7 mouse cellular contexts compared by ENCODE assay signal in the genomic region with DNA sequence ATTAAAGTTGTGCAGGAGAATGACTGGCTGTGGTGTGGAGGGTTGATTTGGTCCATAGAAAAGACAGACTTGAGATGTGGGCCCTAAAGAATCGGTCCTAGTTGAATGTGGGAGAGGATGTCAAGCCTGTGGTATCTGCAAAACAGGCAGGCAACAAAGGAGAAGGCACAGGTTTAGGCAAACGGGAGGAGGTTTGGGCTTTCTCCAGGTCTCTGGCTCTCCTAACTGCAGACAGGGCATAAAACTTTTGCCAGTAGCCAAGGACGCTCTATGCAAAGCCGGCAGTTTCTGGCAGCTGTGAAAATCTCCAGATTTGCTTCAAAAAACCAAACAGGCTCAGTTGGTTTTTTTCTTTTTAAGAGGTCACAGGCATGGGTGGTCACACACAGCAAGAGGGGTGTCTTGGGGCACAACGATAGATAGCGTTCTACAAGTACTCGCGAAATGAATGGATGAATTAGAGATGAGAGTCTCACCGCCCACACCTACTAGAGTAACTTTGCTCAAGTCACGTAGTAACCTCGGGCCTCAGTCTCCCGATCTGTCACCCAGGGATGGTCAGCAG. TPM values are rescaled to one million over a fixed set of nuclear protein-coding genes. Genes with fewer than 3 reads are reported as not detected.
DNase-seq lines count a peak whose midpoint lies in the region; ATAC-seq and TF ChIP-seq lines count a peak whose summit lies in the region.

No protein-coding gene starts in this region.

- DNase-seq in lung, adult 2 months = no peak
- no peak for DNase-seq in lung, postnatal 10 days
- DNase-seq in forebrain, embryonic 14.5 days (ENCODE audit: low spot score) = peak; percentile 22
- no peak for DNase-seq in frontal cortex, postnatal 36 days (ENCODE audit: low spot score in 2 of 2)
- DNase-seq in cerebellum, postnatal 4 days (ENCODE audit: low spot score in 2 of 2) = no peak

- H3K27ac ChIP-seq in forebrain, embryonic 14.5 days (ENCODE audit: low read depth, low read length) = peak overlapping the region; percentile 50
- H3K27ac ChIP-seq in limb, embryonic 13.5 days = peak overlapping the region; percentile 70
- no peak overlapping the region for H3K27ac ChIP-seq in small intestine, adult 2 months (ENCODE audit: insufficient read depth, low read depth, low read length)

- no peak; the same call in 1 of the 2 replicates for ATAC-seq in forebrain, embryonic 14.5 days
- ATAC-seq in limb, embryonic 13.5 days (ENCODE audit: low FRiP score, low read depth) = no peak; the same call in 1 of the 2 replicates

- H3K9me3 ChIP-seq in forebrain, embryonic 14.5 days (replicated peaks; ENCODE audit: control insufficient read depth, low read length) = no peaks in the 10 kb centered on the region
- H3K9me3 ChIP-seq in limb, embryonic 13.5 days = no peaks in the 10 kb centered on the region

- no peak for TF ChIP-seq CTCF in lung, adult 2 months (IDR thresholded peaks at IDR 0.05; ENCODE audit: insufficient read depth, low read length)
- TF ChIP-seq CTCF in small intestine, adult 2 months (IDR thresholded peaks at IDR 0.05; ENCODE audit: extremely low read depth, insufficient read length, insufficient replicate concordance, low read depth, low read length) = no peak

- no peak for TF ChIP-seq POLR2A in lung, adult 2 months (IDR thresholded peaks at IDR 0.05; ENCODE audit: borderline replicate concordance, extremely low read depth, low read depth, low read length)
- TF ChIP-seq POLR2A in small intestine, adult 2 months (IDR thresholded peaks at IDR 0.05; ENCODE audit: low read depth, low read length) = no peak

- H3K4me3 ChIP-seq in lung, adult 2 months (replicated peaks; ENCODE audit: extremely low read depth, low read depth, low read length) = peak overlapping the region; percentile 19
- peak overlapping the region; percentile 64 for H3K4me3 ChIP-seq in forebrain, embryonic 14.5 days (ENCODE audit: low read depth, low read length)
- H3K4me3 ChIP-seq in limb, embryonic 13.5 days = peak overlapping the region; percentile 78
- H3K4me3 ChIP-seq in small intestine, adult 2 months (ENCODE audit: low read depth, low read length) = peak overlapping the region; percentile 61

- peak overlapping the region; percentile 95 for H3K4me2 ChIP-seq in forebrain, embryonic 14.5 days (ENCODE audit: low read length)
- peak overlapping the region; percentile 90 for H3K4me2 ChIP-seq in limb, embryonic 13.5 days (replicated peaks)

- H3K4me1 ChIP-seq in lung, adult 2 months (ENCODE audit: control insufficient read depth, insufficient read depth, low read length) = no peaks in the 10 kb centered on the region
- H3K4me1 ChIP-seq in forebrain, embryonic 14.5 days (ENCODE audit: control insufficient read depth, insufficient read depth, low read length) = peaks cover 18% of the 10 kb centered on the region; the same call in 1 of the 2 replicates
- H3K4me1 ChIP-seq in limb, embryonic 13.5 days = peaks cover 56% of the 10 kb centered on the region
- H3K4me1 ChIP-seq in small intestine, adult 2 months (ENCODE audit: control insufficient read depth, insufficient read depth, insufficient read length, low read length) = peaks cover 9% of the 10 kb centered on the region; the same call in 1 of the 2 replicates

- H3K27me3 ChIP-seq in forebrain, embryonic 14.5 days (replicated peaks; ENCODE audit: control insufficient read depth, insufficient read depth, low read length) = peaks cover 13% of the 10 kb centered on the region; the same call in 1 of the 2 replicates
- H3K27me3 ChIP-seq in limb, embryonic 13.5 days = peaks cover 4% of the 10 kb centered on the region; the same call in 1 of the 2 replicates
- H3K27me3 ChIP-seq in small intestine, adult 2 months (ENCODE audit: control insufficient read depth, insufficient read depth, low read length) = no peaks in the 10 kb centered on the region

- peak overlapping the region; percentile 76 for H3K9ac ChIP-seq in forebrain, embryonic 14.5 days (ENCODE audit: low read length)
- H3K9ac ChIP-seq in limb, embryonic 13.5 days = peak overlapping the region; percentile 90

- no peaks in the 10 kb centered on the region for H3K36me3 ChIP-seq in forebrain, embryonic 14.5 days (ENCODE audit: control insufficient read depth, insufficient read depth, low read length)
- H3K36me3 ChIP-seq in limb, embryonic 13.5 days = no peaks in the 10 kb centered on the region
- H3K36me3 ChIP-seq in small intestine, adult 2 months (ENCODE audit: control insufficient read depth, insufficient read depth, low read length) = no peaks in the 10 kb centered on the region

- 17% methylated on average over 12 of the region's 12 CpGs for WGBS in lung, adult 2 months
- 12% methylated on average over 12 of the region's 12 CpGs for WGBS in forebrain, embryonic 14.5 days
- 11% methylated on average over 12 of the region's 12 CpGs for WGBS in limb, embryonic 13.5 days
- 32% methylated on average over 12 of the region's 12 CpGs for WGBS in small intestine, adult 2 months

RNA-seq across cellular contexts. Expression of a gene that starts 0.7 kb away (rescaled TPM):
- 5.9 and 9.0 TPM in 2 replicates for polyA plus RNA-seq in lung, adult 2 months (2012; rRNA removed)
- polyA plus RNA-seq in forebrain, embryonic 14.5 days (2014; fragmentation: Nextera tagmentation; extraction: Ambion mirVana) = 3.4 and 5.1 TPM in 2 replicates
- polyA plus RNA-seq in limb, embryonic 13.5 days (2015; fragmentation: Nextera tagmentation; extraction: Ambion mirVana) = 9.4 and 10.1 TPM in 2 replicates
- polyA plus RNA-seq in small intestine, adult 2 months (2012; rRNA removed) = 1.6 and 2.6 TPM in 2 replicates

Comparison
In these comparisons a context has a peak if more than half of its experiments do, and no peak if none do; other contexts are left out.
1. H3K4me3 ChIP-seq: peak in every context shown above with its lines; median percentile 78 in limb, embryonic 13.5 days; 64 in forebrain, embryonic 14.5 days; 61 in small intestine, adult 2 months; 19 in lung, adult 2 months.